Mouse (Mus musculus) liver, adult 2 months (tissue): ENCODE measurements around the gene Olfr483. TPM values are rescaled to one million over a fixed set of nuclear protein-coding genes. Genes with fewer than 3 reads are reported as not detected.

Experiments used
- DNase-seq: peaks from one replicate; pipeline ENCODE4 v3.0.0-alpha.2; 2011; ENCODE audit warnings: low read depth, low spot score; ENCODE audit errors: extremely low read depth
- H3K27ac ChIP-seq: fragments of 200-500 bp; replicated peaks from 2 replicates; pipeline ENCODE4 v1.5.1; 2012; ENCODE audit warnings: low read depth, mild to moderate bottlenecking, control low read depth, inconsistent platforms, low read length; ENCODE audit not compliant: insufficient read depth
- H3K27me3 ChIP-seq: fragments of 200-500 bp; 2 replicates; pipeline ENCODE4 v1.6.1; 2012; ENCODE audit warnings: mild to moderate bottlenecking, moderate library complexity, low read length, inconsistent platforms; ENCODE audit not compliant: control insufficient read depth, insufficient read depth
- H3K36me3 ChIP-seq: fragments of 200-500 bp; 2 replicates; pipeline ENCODE4 v1.6.1; 2012; ENCODE audit warnings: low read length, inconsistent platforms; ENCODE audit not compliant: control insufficient read depth, insufficient read depth
- H3K4me1 ChIP-seq: fragments of 200-500 bp; 2 replicates; pipeline ENCODE4 v1.6.1; 2011; ENCODE audit warnings: low read length; ENCODE audit not compliant: control insufficient read depth, insufficient read depth
- H3K4me3 ChIP-seq: fragments of 200-500 bp; 2 replicates; pipeline ENCODE4 v1.5.1; 2011; ENCODE audit warnings: low read depth, mild to moderate bottlenecking, control low read depth, low read length, moderate library complexity; ENCODE audit not compliant: insufficient read depth
- H3K79me2 ChIP-seq: fragments of 200-500 bp; 2 replicates; pipeline ENCODE4 v1.6.1; 2012; ENCODE audit warnings: inconsistent platforms, mild to moderate bottlenecking, low read length, moderate library complexity; ENCODE audit not compliant: control insufficient read depth, insufficient read depth
- H3K9ac ChIP-seq: fragments of 200-500 bp; 2 replicates; pipeline ENCODE4 v1.6.1; 2012; ENCODE audit warnings: low read depth, mild to moderate bottlenecking, control low read depth, inconsistent platforms, low read length
- CTCF ChIP-seq: fragments of 200-500 bp; IDR thresholded peaks from 2 replicates; pipeline ENCODE4 v1.5.1; 2011; ENCODE audit warnings: low read depth, low read length, control low read depth
- POLR2A ChIP-seq: fragments of 200-500 bp; IDR thresholded peaks from 2 replicates; pipeline ENCODE4 v1.6.1; 2011; ENCODE audit warnings: low read length, control low read depth; ENCODE audit not compliant: insufficient read depth; ENCODE audit errors: extremely low read depth
- polyA plus RNA-seq: library from polyadenylated mRNA; depleted of rRNA; stranded (reverse); fragments of >200 nt; gene quantifications from 2 replicates; pipeline ENCODE4 v1.2.3, GENCODE M21; 2012; rRNA removed
- total RNA-seq: library from RNA; depleted of rRNA; stranded (reverse); fragments of >200 nt; gene quantifications from 2 replicates; pipeline ENCODE4 v1.2.3, GENCODE M21; 2014; rRNA removed

Olfr483 gene
- total and polyA plus RNA-seq, 2 experiments: not detected

GRCm38 (mm10) chr7:108127349-108127748, 26.7 kb downstream of the Olfr483 start, which contains the start of gene Olfr484:
Gene Olfr484 (minus strand): TSS chr7:108127449.
- Histone ChIP-seq H3K4me3 (no peak within 1 kb of the TSS), H3K4me1 (no peaks in the 10 kb centered on the region), H3K79me2 (no peaks in the 10 kb centered on the region), H3K9ac (no peak within 1 kb of the TSS), H3K27ac (no peak within 1 kb of the TSS), H3K27me3 (no peaks in the 10 kb centered on the region), H3K36me3 (no peaks in the 10 kb centered on the region)
- TF ChIP-seq CTCF (no peak), POLR2A (no peak)
- DNase-seq: no peak

Other genes starting within 250 kb of the Olfr483 start
- not detected in 2 replicates for gene Olfr472, start 202.9 kb upstream of the Olfr483 start, total RNA-seq
- not detected in 2 replicates for gene Olfr472, start 202.9 kb upstream of the Olfr483 start, polyA plus RNA-seq
- gene Olfr473, start 170.4 kb upstream of the Olfr483 start, total RNA-seq: not detected in 2 replicates
- not detected in 2 replicates for gene Olfr473, start 170.4 kb upstream of the Olfr483 start, polyA plus RNA-seq
- not detected in 2 replicates for gene Olfr474, start 146.2 kb upstream of the Olfr483 start, total RNA-seq
- not detected in 2 replicates for gene Olfr474, start 146.2 kb upstream of the Olfr483 start, polyA plus RNA-seq
- not detected in 2 replicates for gene Olfr476, start 136.0 kb upstream of the Olfr483 start, total RNA-seq
- not detected in 2 replicates for gene Olfr476, start 136.0 kb upstream of the Olfr483 start, polyA plus RNA-seq
- gene Olfr477, start 114.2 kb upstream of the Olfr483 start, total RNA-seq: not detected in 2 replicates
- not detected in 2 replicates for gene Olfr477, start 114.2 kb upstream of the Olfr483 start, polyA plus RNA-seq
- not detected in 2 replicates for gene Olfr478, start 66.9 kb upstream of the Olfr483 start, total RNA-seq
- gene Olfr478, start 66.9 kb upstream of the Olfr483 start, polyA plus RNA-seq: not detected in 2 replicates
- not detected in 2 replicates for gene Olfr479, start 50.2 kb upstream of the Olfr483 start, total RNA-seq
- gene Olfr479, start 50.2 kb upstream of the Olfr483 start, polyA plus RNA-seq: not detected in 2 replicates
- gene Olfr480, start 33.5 kb upstream of the Olfr483 start, total RNA-seq: not detected in 2 replicates
- not detected in 2 replicates for gene Olfr480, start 33.5 kb upstream of the Olfr483 start, polyA plus RNA-seq
- gene Olfr481, start 21.0 kb upstream of the Olfr483 start, total RNA-seq: not detected in 2 replicates
- gene Olfr481, start 21.0 kb upstream of the Olfr483 start, polyA plus RNA-seq: not detected in 2 replicates
- gene Olfr482, start 3.3 kb upstream of the Olfr483 start, total RNA-seq: not detected in 2 replicates
- not detected in 2 replicates for gene Olfr482, start 3.3 kb upstream of the Olfr483 start, polyA plus RNA-seq
- gene Olfr484, start 26.6 kb downstream of the Olfr483 start, total RNA-seq: not detected in 2 replicates
- gene Olfr484, start 26.6 kb downstream of the Olfr483 start, polyA plus RNA-seq: not detected in 2 replicates
- not detected in 2 replicates for gene Olfr485, start 59.0 kb downstream of the Olfr483 start, total RNA-seq
- not detected in 2 replicates for gene Olfr485, start 59.0 kb downstream of the Olfr483 start, polyA plus RNA-seq
- gene Olfr486, start 71.9 kb downstream of the Olfr483 start, total RNA-seq: not detected in 2 replicates
- gene Olfr486, start 71.9 kb downstream of the Olfr483 start, polyA plus RNA-seq: not detected in 2 replicates
- gene Olfr487, start 113.8 kb downstream of the Olfr483 start, total RNA-seq: not detected in 2 replicates
- gene Olfr487, start 113.8 kb downstream of the Olfr483 start, polyA plus RNA-seq: not detected in 2 replicates
- gene Olfr488, start 157.5 kb downstream of the Olfr483 start, total RNA-seq: not detected in 2 replicates
- gene Olfr488, start 157.5 kb downstream of the Olfr483 start, polyA plus RNA-seq: not detected in 2 replicates
- gene Olfr490, start 188.1 kb downstream of the Olfr483 start, total RNA-seq: not detected in 2 replicates
- gene Olfr490, start 188.1 kb downstream of the Olfr483 start, polyA plus RNA-seq: not detected in 2 replicates
- not detected in 2 replicates for gene Olfr491, start 212.6 kb downstream of the Olfr483 start, total RNA-seq
- gene Olfr491, start 212.6 kb downstream of the Olfr483 start, polyA plus RNA-seq: not detected in 2 replicates
- gene Olfr492, start 222.8 kb downstream of the Olfr483 start, total RNA-seq: not detected in 2 replicates
- gene Olfr492, start 222.8 kb downstream of the Olfr483 start, polyA plus RNA-seq: not detected in 2 replicates
- not detected in 2 replicates for gene Olfr493, start 246.1 kb downstream of the Olfr483 start, total RNA-seq
- gene Olfr493, start 246.1 kb downstream of the Olfr483 start, polyA plus RNA-seq: not detected in 2 replicates